Mouse (Mus musculus): Measurements from ENCODE around the gene Zfp931.
A peak's percentile ranks its signal among the peaks of the same experiment; 100 is the strongest.
"Not testable (repeated sequence)": the region's sequence is repeated elsewhere in the genome, so short reads cannot be mapped to it uniquely, and the experiment has no call there.

Zfp931 gene

GRCm38 (mm10) chr2:178078166-178078717 is at the start of gene Zfp931:
Zfp931 (minus strand) TSS chr2:178078476.
- DNase-seq: not testable (repeated sequence)

- no peak for DNase-seq
These were observed 48.0 kb upstream of the Zfp931 start for GRCm38 (mm10) chr2:178126041-178126820.

GRCm38 (mm10) chr2:178125427-178125826 is 47.2 kb upstream of the Zfp931 start:
- no peak for DNase-seq

- DNase-seq: no peak
These were observed 45.2 kb upstream of the Zfp931 start for GRCm38 (mm10) chr2:178123466-178123865.

GRCm38 (mm10) chr2:178121946-178122665 is 43.8 kb upstream of the Zfp931 start:
- DNase-seq: no peak

GRCm38 (mm10) chr2:178121375-178121688 is 43.1 kb upstream of the Zfp931 start:
- no peak for DNase-seq

- no peak for DNase-seq
These were observed 42.5 kb upstream of the Zfp931 start for GRCm38 (mm10) chr2:178120651-178121374.

- no peak for DNase-seq
These were observed 42.0 kb upstream of the Zfp931 start for GRCm38 (mm10) chr2:178120356-178120645.

- no peak for DNase-seq
These were observed 41.5 kb upstream of the Zfp931 start for GRCm38 (mm10) chr2:178119561-178120355.

GRCm38 (mm10) chr2:178118801-178119560 is 40.7 kb upstream of the Zfp931 start, which contains the start of gene Phactr3:
Phactr3 (plus strand) TSS chr2:178118975.
- no peak for DNase-seq

GRCm38 (mm10) chr2:178117946-178118345 is 39.7 kb upstream of the Zfp931 start:
- DNase-seq: no peak

- DNase-seq: peak in 1 of 2 experiments; percentile 15
These were observed 23.7 kb upstream of the Zfp931 start for GRCm38 (mm10) chr2:178101957-178102356.

GRCm38 (mm10) chr2:178098021-178098420 is 19.7 kb upstream of the Zfp931 start:
- peak in 1 of 2 experiments; percentile 54 for DNase-seq

- DNase-seq: no peak
These were observed 11.3 kb upstream of the Zfp931 start for GRCm38 (mm10) chr2:178089586-178089985.

GRCm38 (mm10) chr2:178058195-178058594 is 20.1 kb downstream of the Zfp931 start:
- DNase-seq: peak in 1 of 2 experiments; percentile 64

GRCm38 (mm10) chr2:178027601-178028000 is 50.7 kb downstream of the Zfp931 start:
- not testable (repeated sequence) for DNase-seq

GRCm38 (mm10) chr2:178023861-178024260 is 54.4 kb downstream of the Zfp931 start:
- DNase-seq: not testable (repeated sequence)

GRCm38 (mm10) chr2:178023011-178023611 is 55.2 kb downstream of the Zfp931 start, which contains the start of gene Zfp971:
Zfp971 (plus strand) TSS chr2:178023284.
- peak; percentile 30 to 33 for DNase-seq

GRCm38 (mm10) chr2:178020773-178021172 is 57.5 kb downstream of the Zfp931 start:
- DNase-seq: peak; percentile 9 to 25

GRCm38 (mm10) chr2:178019486-178019885 is 58.8 kb downstream of the Zfp931 start:
- DNase-seq: not testable (repeated sequence)

All from spleen, adult 18-20 months (tissue).